Mouse (Mus musculus): ENCODE measurements around the gene Fosl2. TPM values are rescaled to one million over a fixed set of nuclear protein-coding genes. Genes with fewer than 3 reads are reported as not detected.
"Not testable (repeated sequence)": the region's sequence is repeated elsewhere in the genome, so short reads cannot be mapped to it uniquely, and the experiment has no call there.

Gene Fosl2
- polyA plus RNA-seq, 1 experiment from 2014 or later, result 0.70 TPM

DNA sequence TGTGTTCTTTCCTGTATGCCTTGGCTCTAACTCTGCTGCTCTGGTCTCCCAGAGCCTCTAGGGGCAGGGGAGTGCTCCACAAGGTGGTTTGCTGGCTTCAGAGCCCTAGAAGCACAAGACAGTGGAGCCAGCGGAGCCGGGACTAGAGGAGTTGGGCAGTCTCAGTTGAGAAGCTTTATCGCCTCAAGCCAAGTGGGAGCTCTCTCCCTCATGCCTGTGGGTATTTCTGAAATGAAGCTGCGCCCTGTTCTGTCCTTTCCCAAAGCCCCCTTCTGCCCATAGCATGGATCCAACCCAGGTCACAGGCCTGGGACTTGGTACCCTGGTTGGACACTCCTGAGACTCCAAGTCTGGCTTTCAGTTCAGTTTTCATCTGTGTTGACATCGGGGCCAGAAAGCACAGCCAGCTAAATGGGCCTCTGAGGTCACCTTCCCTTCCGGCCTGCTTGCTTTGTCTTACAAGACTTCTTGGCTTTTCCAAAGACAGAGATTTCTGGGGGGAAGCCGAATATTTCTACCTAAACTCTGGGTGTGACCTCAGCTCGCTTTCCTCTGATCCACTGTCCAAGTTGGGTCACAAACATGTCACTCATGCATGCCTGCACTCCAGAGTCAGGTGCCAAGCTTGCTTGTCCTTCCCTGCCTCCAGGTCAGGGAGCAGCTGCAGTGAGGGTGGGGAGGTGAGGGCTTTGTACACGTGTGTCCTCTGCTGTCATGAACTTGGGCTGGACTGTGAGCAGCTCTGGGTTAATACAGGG lies 19.5 kb downstream of the Fosl2 start:
- no peak for ATAC-seq
- Histone ChIP-seq H3K4me3 (ENCODE audit: low read length) (no peak overlapping the region), H3K9ac (ENCODE audit: low read depth, low read length) (no peak overlapping the region), H3K27ac (ENCODE audit: low read depth, low read length) (no peak overlapping the region), H3K36me3 (ENCODE audit: control insufficient read depth, insufficient read depth, low read length) (no peaks in the 10 kb centered on the region), H3K9me3 (ENCODE audit: control insufficient read depth, low read length) (no peaks in the 10 kb centered on the region), H3K27me3 (replicated peaks; ENCODE audit: control insufficient read depth, insufficient read depth, low read length) (no peaks in the 10 kb centered on the region), H3K4me1 (ENCODE audit: control insufficient read depth, insufficient read depth, low read depth, low read length) (peaks cover 5% of the 10 kb centered on the region; the same call in 1 of the 2 replicates), H3K4me2 (ENCODE audit: low read length) (no peak overlapping the region)
- 83% methylated on average over 9 of the region's 9 CpGs for WGBS

- Histone ChIP-seq H3K27ac (ENCODE audit: low read depth, low read length) (no peak overlapping the region), H3K36me3 (ENCODE audit: control insufficient read depth, insufficient read depth, low read length) (no peaks in the 10 kb centered on the region), H3K9ac (ENCODE audit: low read depth, low read length) (no peak overlapping the region), H3K4me1 (ENCODE audit: control insufficient read depth, insufficient read depth, low read depth, low read length) (peaks cover 5% of the 10 kb centered on the region; the same call in 1 of the 2 replicates), H3K4me3 (ENCODE audit: low read length) (no peak overlapping the region), H3K9me3 (ENCODE audit: control insufficient read depth, low read length) (no peaks in the 10 kb centered on the region), H3K27me3 (replicated peaks; ENCODE audit: control insufficient read depth, insufficient read depth, low read length) (no peaks in the 10 kb centered on the region), H3K4me2 (ENCODE audit: low read length) (no peak overlapping the region)
- ATAC-seq, result no peak
- 92% methylated on average over 3 of the region's 3 CpGs for WGBS
These were observed 20.3 kb downstream of the Fosl2 start for GRCm38 (mm10) chr5:32155927-32156326.

DNA sequence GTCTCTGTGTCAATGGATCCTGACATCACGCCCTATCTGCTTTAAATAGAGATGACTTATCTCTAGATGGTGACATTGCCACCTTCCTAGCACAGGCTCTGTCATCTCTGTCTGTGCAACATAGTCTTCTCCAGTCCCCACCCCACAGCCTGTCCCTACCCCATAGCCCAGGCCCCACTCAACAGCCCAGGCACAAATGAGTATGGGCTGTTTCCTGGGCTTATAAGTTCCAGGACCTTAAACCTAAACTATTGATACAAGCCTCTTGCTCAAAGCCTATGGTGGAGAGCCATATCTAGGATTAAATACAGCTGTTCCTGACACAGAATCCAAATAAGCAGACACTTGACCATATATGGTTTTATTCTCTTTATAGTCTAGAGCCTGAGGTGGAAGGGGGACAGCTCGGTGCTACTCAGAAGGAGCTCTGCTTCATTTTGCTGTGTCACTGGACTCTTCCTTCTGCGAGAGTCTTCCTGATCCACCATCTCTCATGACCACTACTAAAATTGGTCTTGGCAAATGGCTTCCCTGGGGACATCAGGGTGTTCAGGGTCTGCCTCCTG lies 28.0 kb downstream of the Fosl2 start:
- H3K27me3 ChIP-seq (replicated peaks; ENCODE audit: control insufficient read depth, insufficient read depth, low read length), result no peaks in the 10 kb centered on the region
- H3K27ac ChIP-seq (ENCODE audit: low read depth, low read length), result no peak overlapping the region
- ATAC-seq, result no peak
- WGBS, result 88% methylated on average over 3 of the region's 3 CpGs
- no peaks in the 10 kb centered on the region for H3K9me3 ChIP-seq (ENCODE audit: control insufficient read depth, low read length)
- H3K4me1 ChIP-seq (ENCODE audit: control insufficient read depth, insufficient read depth, low read depth, low read length), result no peaks in the 10 kb centered on the region
- no peak overlapping the region for H3K4me2 ChIP-seq (ENCODE audit: low read length)
- no peak overlapping the region for H3K9ac ChIP-seq (ENCODE audit: low read depth, low read length)
- H3K4me3 ChIP-seq (ENCODE audit: low read length), result no peak overlapping the region
- H3K36me3 ChIP-seq (ENCODE audit: control insufficient read depth, insufficient read depth, low read length), result no peaks in the 10 kb centered on the region

GRCm38 (mm10) chr5:32172188-32172587 lies 36.6 kb downstream of the Fosl2 start:
- Histone ChIP-seq H3K36me3 (ENCODE audit: control insufficient read depth, insufficient read depth, low read length) (no peaks in the 10 kb centered on the region), H3K27ac (ENCODE audit: low read depth, low read length) (no peak overlapping the region), H3K4me1 (ENCODE audit: control insufficient read depth, insufficient read depth, low read depth, low read length) (no peaks in the 10 kb centered on the region), H3K4me2 (ENCODE audit: low read length) (no peak overlapping the region), H3K9me3 (ENCODE audit: control insufficient read depth, low read length) (no peaks in the 10 kb centered on the region), H3K4me3 (ENCODE audit: low read length) (no peak overlapping the region), H3K9ac (ENCODE audit: low read depth, low read length) (no peak overlapping the region), H3K27me3 (replicated peaks; ENCODE audit: control insufficient read depth, insufficient read depth, low read length) (no peaks in the 10 kb centered on the region)
- WGBS, result 72% methylated on average over 2 of the region's 2 CpGs
- ATAC-seq, result no peak

- H3K27me3 ChIP-seq (replicated peaks; ENCODE audit: control insufficient read depth, insufficient read depth, low read length), result no peaks in the 10 kb centered on the region
- no peak overlapping the region for H3K27ac ChIP-seq (ENCODE audit: low read depth, low read length)
- no peaks in the 10 kb centered on the region for H3K4me1 ChIP-seq (ENCODE audit: control insufficient read depth, insufficient read depth, low read depth, low read length)
- no peaks in the 10 kb centered on the region for H3K36me3 ChIP-seq (ENCODE audit: control insufficient read depth, insufficient read depth, low read length)
- no peak overlapping the region for H3K9ac ChIP-seq (ENCODE audit: low read depth, low read length)
- 96% methylated on average over 2 of the region's 2 CpGs for WGBS
- H3K9me3 ChIP-seq (ENCODE audit: control insufficient read depth, low read length), result no peaks in the 10 kb centered on the region
- no peak overlapping the region for H3K4me3 ChIP-seq (ENCODE audit: low read length)
- no peak overlapping the region for H3K4me2 ChIP-seq (ENCODE audit: low read length)
- ATAC-seq, result no peak
These were observed 41.2 kb downstream of the Fosl2 start for GRCm38 (mm10) chr5:32176800-32177199.

DNA sequence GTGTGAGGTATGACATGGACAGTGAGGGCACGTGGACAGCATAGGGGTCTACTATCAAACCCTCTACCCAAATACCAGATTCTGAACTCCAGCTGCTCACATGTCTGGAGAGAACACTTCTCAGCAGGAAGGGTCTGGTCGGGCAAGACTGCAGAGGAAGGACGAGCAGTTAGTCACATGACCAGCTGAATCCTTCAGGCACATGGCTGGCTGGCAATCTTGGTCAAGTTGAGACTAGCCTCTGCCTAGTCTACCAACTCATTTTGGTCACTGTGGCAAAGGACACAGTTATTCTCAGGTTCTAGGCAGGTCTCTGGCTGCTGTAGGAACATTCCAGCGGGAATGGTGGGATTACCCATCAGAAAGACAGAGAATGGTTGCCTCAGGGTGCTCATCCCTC lies 42.1 kb downstream of the Fosl2 start:
- Histone ChIP-seq H3K4me1 (ENCODE audit: control insufficient read depth, insufficient read depth, low read depth, low read length) (no peaks in the 10 kb centered on the region), H3K4me2 (ENCODE audit: low read length) (no peak overlapping the region), H3K36me3 (ENCODE audit: control insufficient read depth, insufficient read depth, low read length) (no peaks in the 10 kb centered on the region), H3K9ac (ENCODE audit: low read depth, low read length) (no peak overlapping the region), H3K9me3 (ENCODE audit: control insufficient read depth, low read length) (no peaks in the 10 kb centered on the region), H3K4me3 (ENCODE audit: low read length) (no peak overlapping the region), H3K27me3 (replicated peaks; ENCODE audit: control insufficient read depth, insufficient read depth, low read length) (no peaks in the 10 kb centered on the region), H3K27ac (ENCODE audit: low read depth, low read length) (no peak overlapping the region)
- ATAC-seq, result no peak
- WGBS, result 67% methylated on average over 4 of the region's 4 CpGs

- not testable (repeated sequence) for H3K9ac ChIP-seq (ENCODE audit: low read depth, low read length); H3K27me3 ChIP-seq (replicated peaks; ENCODE audit: control insufficient read depth, insufficient read depth, low read length); ATAC-seq; H3K4me2 ChIP-seq (ENCODE audit: low read length); H3K4me1 ChIP-seq (ENCODE audit: control insufficient read depth, insufficient read depth, low read depth, low read length); H3K27ac ChIP-seq (ENCODE audit: low read depth, low read length); H3K36me3 ChIP-seq (ENCODE audit: control insufficient read depth, insufficient read depth, low read length); H3K4me3 ChIP-seq (ENCODE audit: low read length); H3K9me3 ChIP-seq (ENCODE audit: control insufficient read depth, low read length)
- WGBS, result 82% methylated on average over 5 of the region's 6 CpGs
These were observed 43.1 kb downstream of the Fosl2 start for GRCm38 (mm10) chr5:32178720-32179119.

DNA sequence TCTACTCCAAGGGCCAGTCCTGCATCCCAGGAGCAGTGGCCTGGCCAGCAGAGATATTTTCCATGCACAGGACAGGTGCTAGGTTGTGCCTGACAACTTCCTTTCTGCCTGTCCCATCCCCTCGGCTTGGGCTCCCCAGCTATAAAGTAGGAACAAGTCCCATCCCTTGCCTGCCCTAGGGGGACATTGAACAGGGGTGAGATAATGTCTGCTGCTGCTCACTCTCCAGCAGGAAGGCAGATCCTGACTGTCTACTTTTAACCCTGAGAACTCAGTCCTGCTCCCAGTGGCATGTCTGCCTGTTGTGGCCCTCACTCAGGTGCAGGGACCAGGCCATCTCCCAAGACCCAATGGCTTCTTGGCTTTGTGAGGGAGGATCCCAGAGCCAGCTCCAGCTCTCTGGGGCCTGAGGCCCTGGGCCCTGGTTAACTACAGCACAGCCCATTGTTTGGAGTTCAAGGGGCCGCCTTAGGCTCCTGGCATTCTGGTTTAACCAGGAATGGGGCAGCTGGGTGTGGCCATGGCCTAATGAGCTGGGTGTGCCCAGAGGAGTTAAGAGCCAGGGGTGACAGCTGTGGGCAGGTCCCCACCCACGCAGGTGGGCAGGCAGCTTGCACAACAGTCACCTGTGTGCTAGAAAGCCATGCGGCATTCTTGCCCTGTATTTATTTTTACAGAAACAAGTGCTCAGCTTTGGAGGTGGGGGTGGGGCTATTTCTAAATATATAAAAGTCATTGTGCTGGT lies 47.5 kb downstream of the Fosl2 start:
- no peak overlapping the region for H3K9ac ChIP-seq (ENCODE audit: low read depth, low read length)
- WGBS, result 67% methylated on average over 4 of the region's 4 CpGs
- ATAC-seq, result no peak
- H3K36me3 ChIP-seq (ENCODE audit: control insufficient read depth, insufficient read depth, low read length), result no peaks in the 10 kb centered on the region
- no peaks in the 10 kb centered on the region for H3K9me3 ChIP-seq (ENCODE audit: control insufficient read depth, low read length)
- no peak overlapping the region for H3K4me3 ChIP-seq (ENCODE audit: low read length)
- no peak overlapping the region for H3K4me2 ChIP-seq (ENCODE audit: low read length)
- no peak overlapping the region for H3K27ac ChIP-seq (ENCODE audit: low read depth, low read length)
- H3K4me1 ChIP-seq (ENCODE audit: control insufficient read depth, insufficient read depth, low read depth, low read length), result no peaks in the 10 kb centered on the region
- H3K27me3 ChIP-seq (replicated peaks; ENCODE audit: control insufficient read depth, insufficient read depth, low read length), result no peaks in the 10 kb centered on the region

DNA sequence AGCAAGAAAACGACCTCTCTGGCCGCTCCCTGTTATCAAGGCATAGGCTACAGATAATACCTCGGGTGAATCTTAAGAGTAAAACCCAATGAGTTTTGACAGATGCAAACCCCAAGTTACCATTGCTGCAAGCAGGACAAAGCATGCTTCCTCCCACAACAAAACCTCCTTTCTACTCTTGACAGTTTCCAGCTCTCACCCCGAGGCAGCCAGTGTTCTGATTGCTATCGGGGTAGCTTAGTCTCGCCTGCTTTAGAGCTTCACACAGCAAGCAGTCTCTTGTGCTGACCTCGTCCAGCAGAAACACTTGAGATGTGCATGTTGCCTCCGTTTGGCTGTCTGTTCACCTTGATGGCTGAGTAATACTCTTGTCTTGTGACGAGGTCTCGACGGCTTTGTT lies 52.1 kb downstream of the Fosl2 start:
- ATAC-seq, result no peak
- no peaks in the 10 kb centered on the region for H3K27me3 ChIP-seq (replicated peaks; ENCODE audit: control insufficient read depth, insufficient read depth, low read length)
- no peak overlapping the region for H3K4me3 ChIP-seq (ENCODE audit: low read length)
- H3K9ac ChIP-seq (ENCODE audit: low read depth, low read length), result no peak overlapping the region
- 55% methylated on average over 11 of the region's 11 CpGs for WGBS
- H3K4me2 ChIP-seq (ENCODE audit: low read length), result no peak overlapping the region
- H3K9me3 ChIP-seq (ENCODE audit: control insufficient read depth, low read length), result no peaks in the 10 kb centered on the region
- no peaks in the 10 kb centered on the region for H3K36me3 ChIP-seq (ENCODE audit: control insufficient read depth, insufficient read depth, low read length)
- no peak overlapping the region for H3K27ac ChIP-seq (ENCODE audit: low read depth, low read length)
- no peaks in the 10 kb centered on the region for H3K4me1 ChIP-seq (ENCODE audit: control insufficient read depth, insufficient read depth, low read depth, low read length)
